Mouse (Mus musculus) retina, postnatal 7 days (tissue): ENCODE measurements around the gene Ell.
"Not testable (repeated sequence)": the region's sequence is repeated elsewhere in the genome, so short reads cannot be mapped to it uniquely, and the experiment has no call there.

Source experiments
- DNase-seq: peaks from one replicate; pipeline ENCODE4 v3.0.0-alpha.2; 2012; ENCODE audit warnings: low read depth, low spot score

Gene Ell

DNA sequence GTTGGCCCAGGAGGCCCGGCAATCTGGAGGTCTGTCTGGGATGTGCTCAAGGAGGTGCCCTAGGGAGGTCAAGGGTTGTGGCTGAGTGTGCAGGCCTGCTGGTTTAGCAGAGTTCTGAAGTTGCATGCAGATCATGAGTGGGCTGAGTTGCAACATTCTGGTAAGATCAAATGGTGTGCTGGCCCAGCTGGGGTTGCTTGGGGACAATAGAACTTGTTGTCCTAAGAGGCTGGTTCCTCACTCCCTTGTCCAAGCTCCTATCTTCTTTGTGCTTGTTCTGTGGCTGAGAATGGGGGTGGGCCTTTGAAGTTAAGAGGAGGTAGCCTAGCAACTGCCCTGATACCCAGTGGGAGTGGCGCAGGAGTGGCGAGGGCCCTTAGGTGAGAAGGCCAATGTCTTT, 23.5 kb downstream of the Ell start:
- DNase-seq: no peak

DNA sequence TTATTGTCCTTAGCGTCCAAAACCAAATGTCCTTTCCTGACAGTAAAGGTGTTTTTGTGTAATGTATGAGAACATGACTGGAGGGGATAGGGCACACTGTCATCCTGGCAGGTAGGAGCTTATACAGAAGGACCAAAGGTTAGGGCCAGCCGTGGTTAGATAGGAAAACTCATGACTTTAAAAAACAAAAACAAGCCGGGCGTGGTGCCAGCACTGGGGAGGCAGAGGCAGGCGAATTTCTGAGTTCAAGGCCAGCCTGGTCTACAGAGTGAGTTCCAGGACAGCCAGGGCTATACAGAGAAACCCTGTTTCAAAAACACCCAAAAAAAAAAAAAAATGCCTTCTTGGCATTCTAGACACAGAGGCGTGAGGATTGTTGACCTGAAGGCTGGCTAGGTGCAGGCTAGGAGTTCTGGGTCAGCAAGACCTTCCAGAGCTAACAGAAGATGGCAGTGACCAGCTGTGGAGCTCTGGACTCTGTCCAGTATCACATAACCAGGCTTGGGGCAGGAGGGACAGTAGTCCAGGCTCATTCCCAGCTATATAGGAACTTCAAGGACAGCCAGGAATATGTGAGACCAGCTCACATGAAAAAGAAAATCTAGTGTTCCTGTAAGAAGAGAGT, 24.6 kb downstream of the Ell start:
- no peak for DNase-seq

- no peak for DNase-seq
Measured at GRCm38 (mm10) chr8:70564696-70565235, 25.5 kb downstream of the Ell start.

DNA sequence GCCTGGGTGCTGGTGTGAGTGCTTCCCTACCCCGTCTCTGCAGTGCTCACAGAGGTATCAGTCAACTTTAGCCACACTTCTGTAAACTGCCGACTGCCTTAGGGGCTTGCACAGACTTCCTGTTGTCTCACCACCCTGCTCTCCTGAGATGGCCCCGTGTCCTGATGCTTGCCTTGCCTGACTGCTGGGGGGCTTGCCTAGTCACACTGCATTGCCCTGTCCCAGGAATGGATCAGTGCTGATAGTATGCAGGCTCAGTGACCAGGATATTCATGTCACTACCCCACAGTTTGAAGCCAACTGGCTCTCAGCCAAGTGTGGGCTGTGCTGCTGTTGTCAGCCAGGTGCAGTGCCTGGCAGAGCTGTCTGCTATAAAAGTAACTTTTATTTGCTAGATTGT, 26.3 kb downstream of the Ell start:
- DNase-seq: no peak

DNA sequence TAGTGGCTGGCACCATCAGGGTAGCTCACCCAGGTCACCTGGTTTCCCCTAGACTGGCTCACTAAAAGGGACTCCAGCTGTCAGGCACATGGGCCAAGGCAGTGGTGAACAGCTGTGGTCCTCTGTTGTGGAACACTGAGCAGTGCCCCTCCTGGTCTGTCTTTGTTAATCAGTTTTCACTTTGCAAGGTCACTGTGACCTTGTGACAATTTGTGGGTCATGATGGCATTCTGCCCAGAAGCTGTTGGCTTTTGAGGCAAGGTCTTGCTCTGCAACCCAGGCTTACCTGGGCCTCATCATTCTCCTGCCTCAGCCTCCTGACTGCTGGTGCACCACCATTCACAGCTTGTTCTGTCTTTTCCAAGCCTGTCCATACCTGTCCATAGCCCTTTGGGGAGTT, 31.1 kb downstream of the Ell start:
- no peak for DNase-seq

GRCm38 (mm10) chr8:70570990-70571389, 31.7 kb downstream of the Ell start:
- no peak for DNase-seq

- no peak for DNase-seq
Measured at GRCm38 (mm10) chr8:70574302-70574701, 35.0 kb downstream of the Ell start.

GRCm38 (mm10) chr8:70574915-70575314, 35.7 kb downstream of the Ell start:
- no peak for DNase-seq

GRCm38 (mm10) chr8:70577207-70577606, 38.0 kb downstream of the Ell start:
- DNase-seq: no peak

DNA sequence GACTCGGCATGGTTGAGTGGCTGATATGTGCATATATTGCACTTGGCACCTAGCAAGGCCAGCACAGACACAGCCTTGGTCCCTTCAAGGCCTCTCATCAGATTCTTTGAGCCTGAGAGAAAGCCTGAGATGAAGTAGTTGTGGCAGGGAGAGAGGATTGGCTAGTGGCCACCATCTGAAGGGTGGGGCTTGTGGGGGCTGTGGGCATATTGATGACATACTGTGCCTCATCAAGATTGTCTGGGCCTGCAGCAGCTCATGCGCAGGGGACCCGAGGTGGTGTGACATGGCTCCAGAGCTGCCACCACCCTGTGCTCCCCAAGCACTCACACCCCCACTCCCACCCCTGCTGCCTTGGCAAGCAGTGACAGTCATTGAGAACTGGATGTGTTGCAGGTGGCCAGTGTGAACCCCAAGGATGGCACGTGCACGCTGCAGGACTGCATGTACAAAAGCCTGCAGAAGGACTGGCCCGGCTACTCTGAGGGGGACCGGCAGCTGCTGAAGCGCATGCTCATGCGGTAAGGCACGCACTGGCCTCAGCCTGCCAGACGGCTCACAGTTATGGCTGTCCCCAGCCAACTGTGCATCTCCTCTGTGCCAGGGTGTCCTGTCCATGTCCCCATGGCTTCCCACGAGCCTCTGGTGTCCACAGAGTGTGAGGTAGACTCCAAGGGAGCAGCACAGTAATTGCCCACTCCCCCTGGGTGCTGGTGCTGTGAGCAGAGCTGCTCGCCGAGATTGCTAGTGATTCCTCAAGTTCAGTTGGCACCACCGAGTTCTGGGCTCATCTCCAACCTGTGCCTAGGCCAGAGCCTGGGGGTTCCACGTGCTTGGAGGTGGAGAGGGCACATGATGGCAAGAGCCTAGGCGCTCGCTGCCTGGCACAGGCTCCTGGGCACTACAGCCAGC, 44.5 kb downstream of the Ell start:
- no peak for DNase-seq

- DNase-seq: no peak
Measured at GRCm38 (mm10) chr8:70584606-70585257, 45.5 kb downstream of the Ell start.

GRCm38 (mm10) chr8:70585258-70585652, 46.0 kb downstream of the Ell start:
- no peak for DNase-seq

- DNase-seq: not testable (repeated sequence)
Measured at GRCm38 (mm10) chr8:70587955-70588354, 48.7 kb downstream of the Ell start.

DNA sequence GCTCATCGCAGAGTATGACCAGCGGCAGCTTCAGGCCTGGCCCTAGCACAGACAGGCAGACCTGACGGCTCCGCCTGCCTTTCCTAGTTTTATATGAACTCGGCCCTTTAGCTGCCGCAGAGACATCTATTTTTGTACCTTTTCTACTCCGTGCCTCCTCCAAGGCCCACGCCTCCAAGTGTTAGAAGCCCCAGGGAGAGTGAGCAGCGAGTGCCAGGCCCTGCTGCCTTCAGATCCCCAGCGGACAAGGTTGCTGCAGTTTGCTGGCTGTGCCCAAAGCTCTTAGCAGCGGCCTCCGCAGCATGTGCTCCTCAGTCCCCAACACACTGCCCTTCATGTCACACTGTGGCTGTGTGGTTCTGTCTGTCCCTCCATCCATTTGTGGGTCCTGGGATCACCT, 52.3 kb downstream of the Ell start:
- no peak for DNase-seq

DNA sequence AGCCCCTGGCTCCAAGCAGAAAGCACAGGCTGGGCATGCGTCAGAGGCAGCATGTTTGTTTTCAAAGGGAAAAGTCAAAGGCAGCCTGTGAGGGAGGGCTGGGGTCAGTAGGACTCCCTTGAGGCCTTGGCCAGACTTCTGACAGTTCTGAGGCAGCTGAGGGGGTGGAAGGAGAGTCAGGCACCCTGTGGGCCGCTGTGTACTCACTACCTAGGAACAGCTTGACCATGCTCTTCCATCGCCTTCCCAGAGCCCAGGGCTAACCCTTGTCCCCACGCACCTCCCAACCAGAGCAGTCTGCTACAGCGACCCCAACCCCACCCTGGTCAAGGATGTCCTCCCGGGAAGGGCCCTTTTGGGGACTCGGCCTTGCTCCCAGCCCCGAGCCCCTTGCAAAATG, 53.9 kb downstream of the Ell start:
- DNase-seq: no peak

DNA sequence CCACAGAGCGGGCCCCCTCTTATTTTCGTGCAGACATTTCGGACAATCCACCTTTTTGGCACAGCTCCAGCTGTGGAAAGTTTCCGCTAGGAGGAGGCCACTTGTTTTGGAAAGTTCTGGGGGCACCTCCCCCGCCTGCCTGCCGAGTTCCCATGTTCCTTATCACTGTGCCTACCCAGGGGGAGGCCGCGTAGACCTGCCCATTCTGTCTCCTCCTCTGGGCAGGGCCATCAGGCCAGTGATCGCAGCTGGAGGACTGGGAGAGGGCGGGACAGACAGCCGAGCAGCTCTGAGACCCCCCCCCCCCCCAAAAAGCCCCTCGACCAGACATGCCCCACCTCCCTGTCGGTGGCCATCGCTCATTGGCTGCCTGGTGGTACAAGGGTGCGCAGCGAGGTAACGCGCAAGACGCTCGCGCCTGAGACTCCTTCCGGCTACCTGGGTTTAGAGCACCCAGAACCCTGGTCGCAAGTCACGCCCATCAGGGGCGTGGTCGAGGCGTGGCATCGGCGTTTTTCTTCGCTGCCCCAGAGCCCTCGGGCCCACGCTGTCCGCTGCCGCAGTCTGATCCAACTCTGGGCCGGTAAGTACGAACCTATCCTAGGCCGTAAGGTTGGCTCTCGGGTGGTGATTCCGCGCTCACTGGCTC, 54.8 kb downstream of the Ell start, which contains the start of gene Isyna1:
TSS of gene Isyna1 (plus strand) at position 413 of the 649 bp plus-strand sequence.
- DNase-seq: no peak

- no peak for DNase-seq
Measured at GRCm38 (mm10) chr8:70594621-70595564, 55.6 kb downstream of the Ell start.

GRCm38 (mm10) chr8:70595811-70596210, 56.6 kb downstream of the Ell start:
- DNase-seq: no peak

- no peak for DNase-seq
Measured at GRCm38 (mm10) chr8:70596216-70596615, 57.0 kb downstream of the Ell start.

DNA sequence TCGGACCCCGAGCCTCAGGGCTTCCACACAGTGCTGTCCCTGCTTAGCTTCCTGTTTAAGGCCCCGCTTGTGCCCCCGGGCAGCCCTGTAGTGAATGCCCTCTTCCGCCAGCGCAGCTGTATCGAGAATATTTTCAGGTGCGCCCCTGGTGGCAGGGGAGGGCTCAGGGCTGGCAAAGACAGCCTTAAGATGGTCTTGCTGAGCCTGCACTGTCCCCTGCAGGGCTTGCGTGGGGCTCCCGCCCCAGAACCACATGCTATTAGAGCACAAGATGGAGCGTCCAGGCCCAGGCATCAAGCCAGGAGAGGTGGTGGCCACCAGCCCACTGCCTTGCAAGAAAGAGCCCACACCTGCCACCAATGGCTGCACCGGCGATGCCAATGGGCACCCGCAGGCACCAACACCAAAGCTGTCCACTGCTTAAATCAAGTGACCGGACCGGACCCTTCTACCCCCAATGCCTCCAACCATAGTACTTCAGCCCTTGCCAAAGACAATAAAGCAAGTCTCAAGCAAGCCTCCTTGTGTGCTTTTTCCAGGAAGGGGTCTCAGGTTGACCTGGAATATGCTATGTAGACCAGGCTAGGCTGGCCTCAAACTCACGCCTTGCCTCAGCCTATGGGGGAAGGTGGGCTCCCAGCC, 57.6 kb downstream of the Ell start:
- DNase-seq: no peak
